Mouse (Mus musculus) hindbrain, embryonic 14.5 days (tissue): ENCODE data around the gene Tomm40. TPM values are rescaled to one million over a fixed set of nuclear protein-coding genes. Genes with fewer than 3 reads are reported as not detected.

Source experiments
- ATAC-seq: fragments of 200-750 bp; cut with Nextera tagmentation; 2 replicates; pipeline ENCODE4 v1.8.0; 2017; ENCODE audit warnings: moderate number of reproducible peaks, mild to moderate bottlenecking, moderate TSS enrichment, moderate library complexity; ENCODE audit not compliant: low FRiP score
- DNase-seq: peaks from one replicate; pipeline ENCODE4 v3.0.0-alpha.2; 2015; ENCODE audit warnings: low spot score
- H3K27ac ChIP-seq: fragments of 300-500 bp; sonication (generic); 2 replicates; pipeline ENCODE4 v1.5.1; 2014; ENCODE audit warnings: mild to moderate bottlenecking, moderate library complexity
- H3K27me3 ChIP-seq: fragments of 300-500 bp; sonication (generic); 2 replicates; pipeline ENCODE4 v1.6.1; 2014; ENCODE audit warnings: mild to moderate bottlenecking, low read length, mixed read lengths; ENCODE audit not compliant: control insufficient read depth, insufficient read depth
- H3K36me3 ChIP-seq: fragments of 300-500 bp; sonication (generic); replicated peaks from 2 replicates; pipeline ENCODE4 v1.6.1; 2014; ENCODE audit not compliant: control insufficient read depth, insufficient read depth
- H3K4me1 ChIP-seq: fragments of 300-500 bp; sonication (generic); replicated peaks from 2 replicates; pipeline ENCODE4 v1.6.1; 2014; ENCODE audit warnings: antibody characterized with exemption, low read length, mixed read lengths; ENCODE audit not compliant: control insufficient read depth, insufficient read depth
- H3K4me2 ChIP-seq: fragments of 300-500 bp; sonication (generic); replicated peaks from 2 replicates; pipeline ENCODE4 v1.6.1; 2014; ENCODE audit warnings: mild to moderate bottlenecking, moderate library complexity
- H3K4me3 ChIP-seq: fragments of 300-500 bp; sonication (generic); replicated peaks from 2 replicates; pipeline ENCODE4 v1.5.1; 2014; ENCODE audit warnings: mild to moderate bottlenecking, low read length
- H3K9ac ChIP-seq: fragments of 300-500 bp; sonication (generic); 2 replicates; pipeline ENCODE4 v1.6.1; 2014
- H3K9me3 ChIP-seq: fragments of 300-500 bp; sonication (generic); 2 replicates; pipeline ENCODE4 v1.6.1; 2016; ENCODE audit warnings: low read length; ENCODE audit not compliant: control insufficient read depth
- WGBS: fragments of 180-500 bp; shearing (Covaris S2); extraction: QIAGEN DNeasy Blood & Tissue Kit; methylation state at CpG from one replicate; pipeline ENCODE4 v1.1.7; 2014; 5-methylcytosine and 5-hydroxymethylcytosine counted together
- polyA plus RNA-seq: library from polyadenylated mRNA; unstranded; fragments of >200 nt; fragmentation: Nextera tagmentation; extraction: Ambion mirVana; gene quantifications from 2 replicates; pipeline ENCODE4 v1.2.1, GENCODE M21; 2014

Gene Tomm40
- polyA plus RNA-seq, 1 experiment from 2014 or later: 119 TPM

- Histone ChIP-seq H3K27me3 (no peaks in the 10 kb centered on the region), H3K9me3 (no peaks in the 10 kb centered on the region), H3K36me3 (no peaks in the 10 kb centered on the region), H3K4me1 (peaks cover 6% of the 10 kb centered on the region; the same call in 1 of the 2 replicates), H3K4me2 (no peak overlapping the region), H3K4me3 (no peak overlapping the region), H3K9ac (no peak overlapping the region), H3K27ac (no peak overlapping the region)
- no peak for ATAC-seq
- no peak for DNase-seq
- 88% methylated on average over 1 of the region's 1 CpGs for WGBS
Observed at GRCm38 (mm10) chr7:19754065-19754464, 38.8 kb upstream of the Tomm40 start.

- no peak overlapping the region for H3K4me2 ChIP-seq
- no peaks in the 10 kb centered on the region for H3K27me3 ChIP-seq
- no peak overlapping the region for H3K9ac ChIP-seq
- DNase-seq: no peak
- no peak overlapping the region for H3K4me3 ChIP-seq
- H3K4me1 ChIP-seq: peaks cover 6% of the 10 kb centered on the region; the same call in 1 of the 2 replicates
- no peak for ATAC-seq
- no peaks in the 10 kb centered on the region for H3K9me3 ChIP-seq
- H3K36me3 ChIP-seq: no peaks in the 10 kb centered on the region
- WGBS: 79% methylated on average over 7 of the region's 7 CpGs
- H3K27ac ChIP-seq: no peak overlapping the region
Observed at GRCm38 (mm10) chr7:19753587-19753986, 38.3 kb upstream of the Tomm40 start.

GRCm38 (mm10) chr7:19752652-19753051 is 37.4 kb upstream of the Tomm40 start:
- H3K4me2 ChIP-seq: no peak overlapping the region
- H3K4me1 ChIP-seq: peaks cover 14% of the 10 kb centered on the region
- no peaks in the 10 kb centered on the region for H3K36me3 ChIP-seq
- no peak overlapping the region for H3K4me3 ChIP-seq
- H3K9me3 ChIP-seq: no peaks in the 10 kb centered on the region
- H3K27me3 ChIP-seq: no peaks in the 10 kb centered on the region
- 79% methylated on average over 8 of the region's 8 CpGs for WGBS
- no peak for DNase-seq
- no peak overlapping the region for H3K27ac ChIP-seq
- no peak overlapping the region for H3K9ac ChIP-seq
- ATAC-seq: no peak

- Histone ChIP-seq H3K27ac (no peak overlapping the region), H3K4me3 (peak overlapping the region; percentile 78; the same call in 1 of the 2 replicates), H3K27me3 (no peaks in the 10 kb centered on the region), H3K4me2 (no peak overlapping the region; the same call in 1 of the 2 replicates), H3K4me1 (peaks cover 27% of the 10 kb centered on the region), H3K9ac (no peak overlapping the region), H3K36me3 (no peaks in the 10 kb centered on the region), H3K9me3 (no peaks in the 10 kb centered on the region)
- no peak for DNase-seq
- no peak for ATAC-seq
- 66% methylated on average over 4 of the region's 4 CpGs for WGBS
Observed at GRCm38 (mm10) chr7:19751070-19751383, 35.8 kb upstream of the Tomm40 start.

GRCm38 (mm10) chr7:19750217-19751069 is 35.2 kb upstream of the Tomm40 start, which contains the start of gene Nectin2:
Gene Nectin2, minus strand, starts transcription at chr7:19750483.
- H3K27ac ChIP-seq: peak within 1 kb of the TSS; percentile 79
- H3K4me2 ChIP-seq: peak within 1 kb of the TSS; percentile 83
- H3K4me3 ChIP-seq: peak within 1 kb of the TSS; percentile 78
- H3K9me3 ChIP-seq: no peaks in the 10 kb centered on the region
- peak within 1 kb of the TSS; percentile 88 for H3K9ac ChIP-seq
- WGBS: 16% methylated on average over 19 of the region's 19 CpGs
- ATAC-seq (peak; percentile 61), DNase-seq (peak; percentile 79)
- no peaks in the 10 kb centered on the region for H3K36me3 ChIP-seq
- peaks cover 27% of the 10 kb centered on the region for H3K4me1 ChIP-seq
- no peaks in the 10 kb centered on the region for H3K27me3 ChIP-seq

GRCm38 (mm10) chr7:19749389-19750216 is 34.4 kb upstream of the Tomm40 start:
- H3K4me3 ChIP-seq: peak overlapping the region; percentile 78
- no peaks in the 10 kb centered on the region for H3K36me3 ChIP-seq
- under 1% methylated on average over 46 of the region's 46 CpGs for WGBS
- H3K27ac ChIP-seq: peak overlapping the region; percentile 79
- peak; percentile 97 for DNase-seq
- ATAC-seq: peak; percentile 93
- no peaks in the 10 kb centered on the region for H3K9me3 ChIP-seq
- H3K27me3 ChIP-seq: no peaks in the 10 kb centered on the region
- H3K4me1 ChIP-seq: peaks cover 27% of the 10 kb centered on the region
- peak overlapping the region; percentile 83 for H3K4me2 ChIP-seq
- H3K9ac ChIP-seq: peak overlapping the region; percentile 88

GRCm38 (mm10) chr7:19748219-19749195 is 33.3 kb upstream of the Tomm40 start:
- H3K4me3 ChIP-seq: peak overlapping the region; percentile 78
- H3K27ac ChIP-seq: peak overlapping the region; percentile 79
- ATAC-seq: peak; percentile 4; the same call in 1 of the 2 replicates
- 1% methylated on average over 32 of the region's 32 CpGs for WGBS
- no peak for DNase-seq
- no peaks in the 10 kb centered on the region for H3K27me3 ChIP-seq
- H3K9me3 ChIP-seq: no peaks in the 10 kb centered on the region
- peak overlapping the region; percentile 88 for H3K9ac ChIP-seq
- peaks cover 27% of the 10 kb centered on the region for H3K4me1 ChIP-seq
- peak overlapping the region; percentile 83 for H3K4me2 ChIP-seq
- peaks cover 10% of the 10 kb centered on the region for H3K36me3 ChIP-seq

GRCm38 (mm10) chr7:19747420-19748218 is 32.4 kb upstream of the Tomm40 start:
- H3K36me3 ChIP-seq: peaks cover 14% of the 10 kb centered on the region
- 4% methylated on average over 25 of the region's 25 CpGs for WGBS
- no peak for ATAC-seq
- H3K27me3 ChIP-seq: no peaks in the 10 kb centered on the region
- peak overlapping the region; percentile 78 for H3K4me3 ChIP-seq
- H3K4me2 ChIP-seq: peak overlapping the region; percentile 83
- peaks cover 27% of the 10 kb centered on the region for H3K4me1 ChIP-seq
- no peak overlapping the region; the same call in 1 of the 2 replicates for H3K27ac ChIP-seq
- no peaks in the 10 kb centered on the region for H3K9me3 ChIP-seq
- peak overlapping the region; percentile 88 for H3K9ac ChIP-seq
- no peak for DNase-seq
